Mouse (Mus musculus) liver, embryonic 13.5 days (tissue): ENCODE measurements around the gene Tmigd1. TPM values are rescaled to one million over a fixed set of nuclear protein-coding genes. Genes with fewer than 3 reads are reported as not detected.
A peak's percentile ranks its signal among the peaks of the same experiment; 100 is the strongest.

ENCODE experiments used
- ATAC-seq: fragments of 200-750 bp; cut with Nextera tagmentation; 2 replicates; pipeline ENCODE4 v1.8.0; 2017; ENCODE audit warnings: low read depth, mild to moderate bottlenecking, moderate number of reproducible peaks, moderate library complexity
- DNase-seq: peaks from one replicate; pipeline ENCODE4 v3.0.0; 2022
- H3K27ac ChIP-seq: fragments of 300-500 bp; sonication (generic); 2 replicates; pipeline ENCODE4 v1.5.1; 2015; ENCODE audit warnings: moderate library complexity, mild to moderate bottlenecking, inconsistent platforms
- H3K27me3 ChIP-seq: fragments of 300-500 bp; sonication (generic); 2 replicates; pipeline ENCODE4 v1.6.1; 2015; ENCODE audit warnings: mild to moderate bottlenecking, inconsistent platforms
- H3K36me3 ChIP-seq: fragments of 300-500 bp; sonication (generic); 2 replicates; pipeline ENCODE4 v1.6.1; 2015; ENCODE audit warnings: mild to moderate bottlenecking, inconsistent platforms
- H3K4me1 ChIP-seq: fragments of 300-500 bp; sonication (generic); replicated peaks from 2 replicates; pipeline ENCODE4 v1.6.1; 2015; ENCODE audit warnings: inconsistent platforms
- H3K4me2 ChIP-seq: fragments of 300-500 bp; sonication (generic); 2 replicates; pipeline ENCODE4 v1.6.1; 2015; ENCODE audit warnings: inconsistent platforms, mild to moderate bottlenecking, moderate library complexity
- H3K4me3 ChIP-seq: fragments of 300-500 bp; sonication (generic); replicated peaks from 2 replicates; pipeline ENCODE4 v1.5.1; 2015; ENCODE audit warnings: mild to moderate bottlenecking, inconsistent platforms
- H3K9ac ChIP-seq: fragments of 300-500 bp; sonication (generic); 2 replicates; pipeline ENCODE4 v1.6.1; 2015; ENCODE audit warnings: mild to moderate bottlenecking, inconsistent platforms
- H3K9me3 ChIP-seq: fragments of 300-500 bp; sonication (generic); replicated peaks from 2 replicates; pipeline ENCODE4 v1.6.1; 2016; ENCODE audit warnings: inconsistent platforms
- WGBS: fragments of 180-500 bp; shearing (Covaris S2); methylation state at CpG from one replicate; pipeline ENCODE4 v1.1.7; 2015; ENCODE audit not compliant: insufficient replicate concordance; 5-methylcytosine and 5-hydroxymethylcytosine counted together
- polyA plus RNA-seq: library from polyadenylated mRNA; unstranded; fragments of >200 nt; fragmentation: Nextera tagmentation; extraction: Ambion mirVana; gene quantifications from 2 replicates; pipeline ENCODE4 v1.2.1, GENCODE M21; 2015

The Tmigd1 gene
- polyA plus RNA-seq, 1 experiment from 2014 or later = not detected

- no peak overlapping the region for H3K9ac ChIP-seq
- no peak overlapping the region for H3K4me3 ChIP-seq
- H3K9me3 ChIP-seq = no peaks in the 10 kb centered on the region; the same call in 1 of the 2 replicates
- 44% methylated on average over 3 of the region's 3 CpGs for WGBS
- H3K27ac ChIP-seq = no peak overlapping the region
- no peaks in the 10 kb centered on the region for H3K4me1 ChIP-seq
- no peak for DNase-seq
- H3K36me3 ChIP-seq = no peaks in the 10 kb centered on the region
- H3K27me3 ChIP-seq = 0 out of 2 replicates have a peak, but pooled peaks cover 4% of the 10 kb centered on the region
- no peak overlapping the region for H3K4me2 ChIP-seq
- no peak for ATAC-seq
Observed at GRCm38 (mm10) chr11:76933209-76933608, 31.2 kb downstream of the Tmigd1 start.

GRCm38 (mm10) chr11:76936578-76936977 is 34.6 kb downstream of the Tmigd1 start:
- H3K9ac ChIP-seq = no peak overlapping the region
- no peaks in the 10 kb centered on the region for H3K4me1 ChIP-seq
- no peaks in the 10 kb centered on the region; the same call in 1 of the 2 replicates for H3K9me3 ChIP-seq
- H3K36me3 ChIP-seq = no peaks in the 10 kb centered on the region
- DNase-seq (no peak), ATAC-seq (no peak)
- H3K4me2 ChIP-seq = no peak overlapping the region
- 58% methylated on average over 5 of the region's 5 CpGs for WGBS
- no peak overlapping the region for H3K27ac ChIP-seq
- H3K4me3 ChIP-seq = no peak overlapping the region
- 0 out of 2 replicates have a peak, but pooled peaks cover 4% of the 10 kb centered on the region for H3K27me3 ChIP-seq

GRCm38 (mm10) chr11:76944839-76945238 is 42.9 kb downstream of the Tmigd1 start:
- DNase-seq = no peak
- no peaks in the 10 kb centered on the region for H3K9me3 ChIP-seq
- no peak overlapping the region; the same call in 1 of the 2 replicates for H3K27ac ChIP-seq
- peaks cover 17% of the 10 kb centered on the region for H3K4me1 ChIP-seq
- no peaks in the 10 kb centered on the region for H3K27me3 ChIP-seq
- WGBS = 64% methylated on average over 5 of the region's 6 CpGs
- peak overlapping the region; percentile 88 for H3K4me2 ChIP-seq
- peak overlapping the region; percentile 82 for H3K4me3 ChIP-seq
- peak overlapping the region; percentile 82 for H3K9ac ChIP-seq
- no peak for ATAC-seq
- H3K36me3 ChIP-seq = peaks cover 14% of the 10 kb centered on the region; the same call in 1 of the 2 replicates

- DNase-seq (peak; percentile 86), ATAC-seq (peak; percentile 95)
- Histone ChIP-seq H3K27me3 (no peaks in the 10 kb centered on the region), H3K27ac (peak overlapping the region; percentile 57), H3K9ac (peak overlapping the region; percentile 82), H3K4me3 (peak overlapping the region; percentile 82), H3K9me3 (no peaks in the 10 kb centered on the region), H3K4me2 (peak overlapping the region; percentile 88), H3K36me3 (peaks cover 18% of the 10 kb centered on the region; the same call in 1 of the 2 replicates), H3K4me1 (peaks cover 17% of the 10 kb centered on the region)
- under 1% methylated on average over 58 of the region's 58 CpGs for WGBS
Observed at GRCm38 (mm10) chr11:76945386-76946202, 43.6 kb downstream of the Tmigd1 start.

- WGBS = 4% methylated on average over 8 of the region's 8 CpGs
- Histone ChIP-seq H3K27ac (peak overlapping the region; percentile 44; the same call in 1 of the 2 replicates), H3K36me3 (peaks cover 23% of the 10 kb centered on the region), H3K27me3 (no peaks in the 10 kb centered on the region), H3K4me1 (peaks cover 17% of the 10 kb centered on the region), H3K4me3 (peak overlapping the region; percentile 82), H3K9me3 (no peaks in the 10 kb centered on the region), H3K4me2 (peak overlapping the region; percentile 88), H3K9ac (peak overlapping the region; percentile 82)
- ATAC-seq (no peak), DNase-seq (no peak)
Observed at GRCm38 (mm10) chr11:76946203-76946585, 44.2 kb downstream of the Tmigd1 start.

GRCm38 (mm10) chr11:76953536-76953935 is 51.6 kb downstream of the Tmigd1 start:
- no peak overlapping the region for H3K4me3 ChIP-seq
- no peak overlapping the region for H3K9ac ChIP-seq
- ATAC-seq (no peak), DNase-seq (no peak)
- no peak overlapping the region for H3K4me2 ChIP-seq
- 0 out of 2 replicates have a peak, but pooled peaks cover 4% of the 10 kb centered on the region for H3K4me1 ChIP-seq
- peaks cover 80% of the 10 kb centered on the region for H3K36me3 ChIP-seq
- no peak overlapping the region for H3K27ac ChIP-seq
- no peaks in the 10 kb centered on the region for H3K27me3 ChIP-seq
- H3K9me3 ChIP-seq = no peaks in the 10 kb centered on the region
- 82% methylated on average over 2 of the region's 2 CpGs for WGBS

- 65% methylated on average over 3 of the region's 3 CpGs for WGBS
- no peak for ATAC-seq
- H3K4me1 ChIP-seq = no peaks in the 10 kb centered on the region
- no peaks in the 10 kb centered on the region for H3K27me3 ChIP-seq
- H3K4me2 ChIP-seq = no peak overlapping the region
- H3K9ac ChIP-seq = no peak overlapping the region
- H3K9me3 ChIP-seq = no peaks in the 10 kb centered on the region
- H3K27ac ChIP-seq = no peak overlapping the region
- no peak overlapping the region for H3K4me3 ChIP-seq
- peaks cover 81% of the 10 kb centered on the region for H3K36me3 ChIP-seq
- DNase-seq = no peak
Observed at GRCm38 (mm10) chr11:76965703-76966102, 63.7 kb downstream of the Tmigd1 start.

Other genes with a start within 250 kb of the Tmigd1 start
- not detected in 2 replicates for gene Bhlha9, start 229.7 kb upstream of the Tmigd1 start, polyA plus RNA-seq
- gene Trarg1, start 222.4 kb upstream of the Tmigd1 start, polyA plus RNA-seq = not detected in 2 replicates
- gene Gosr1, start 138.6 kb upstream of the Tmigd1 start, polyA plus RNA-seq = 12.7 and 13.3 TPM in 2 replicates
- gene Cpd, start 55.1 kb upstream of the Tmigd1 start, polyA plus RNA-seq = 4.8 and 6.3 TPM in 2 replicates
- gene Blmh, start 22.6 kb downstream of the Tmigd1 start, polyA plus RNA-seq = 61.8 and 66.9 TPM in 2 replicates
- gene Slc6a4, start 96.4 kb downstream of the Tmigd1 start, polyA plus RNA-seq = 2.1 and 2.4 TPM in 2 replicates
- 31.9 and 38.4 TPM in 2 replicates for gene Nsrp1, start 176.3 kb downstream of the Tmigd1 start, polyA plus RNA-seq